Comparison of ENCODE assay signal across 9 mouse cellular contexts in genomic region chr8:22228621-22229020, GRCm38 (mm10). TPM values are rescaled to one million over a fixed set of nuclear protein-coding genes. Genes with fewer than 3 reads are reported as not detected.
DNase-seq lines count a peak whose midpoint lies in the region; ATAC-seq and TF ChIP-seq lines count a peak whose summit lies in the region.
"Had no signal": no experiment of that assay in that cellular context is flagged by ENCODE, and none has a peak within 500 bp of the region (broad histone marks: within the 10 kb centered on the region; RNA-seq: fewer than 3 reads in every experiment).

No protein-coding gene starts in this region.

- TF ChIP-seq CTCF in hindbrain, postnatal 0 days (IDR thresholded peaks at IDR 0.05; ENCODE audit: low read depth), result no peak

- no peak overlapping the region for H3K9ac ChIP-seq in hindbrain, postnatal 0 days (replicated peaks; ENCODE audit: low read length)
- no peak overlapping the region for H3K9ac ChIP-seq in kidney, embryonic 15.5 days
- H3K9ac ChIP-seq in midbrain, embryonic 13.5 days (replicated peaks), result no peak overlapping the region

- H3K4me3 ChIP-seq in hindbrain, embryonic 10.5 days, result 0 out of 2 replicates have a peak overlapping the region, but pooled peaks have one; percentile 13
- no peak overlapping the region for H3K4me3 ChIP-seq in hindbrain, postnatal 0 days (ENCODE audit: low read length)
- H3K4me3 ChIP-seq in brown adipose tissue, adult 24 weeks (ENCODE audit: insufficient read depth, low read depth, low read length), result peak overlapping the region; percentile 92
- peak overlapping the region; percentile 60 for H3K4me3 ChIP-seq in kidney, embryonic 15.5 days (replicated peaks)
- H3K4me3 ChIP-seq in midbrain, embryonic 13.5 days (replicated peaks), result no peak overlapping the region

- no peak overlapping the region for H3K27ac ChIP-seq in hindbrain, embryonic 10.5 days
- H3K27ac ChIP-seq in hindbrain, postnatal 0 days, result no peak overlapping the region
- peak overlapping the region; percentile 88 for H3K27ac ChIP-seq in brown adipose tissue, adult 24 weeks (replicated peaks; ENCODE audit: low read depth, low read length)
- H3K27ac ChIP-seq in kidney, embryonic 15.5 days, result peak overlapping the region; percentile 55; the same call in 1 of the 2 replicates
- no peak overlapping the region for H3K27ac ChIP-seq in midbrain, embryonic 13.5 days

- DNase-seq in hindbrain, embryonic 10.5 days (ENCODE audit: low spot score), result no peak
- DNase-seq in hindbrain, postnatal 0 days (ENCODE audit: low spot score), result no peak
- DNase-seq in retina, embryonic 14.5 days (ENCODE audit: low spot score), result peak; percentile 30
- no peak for DNase-seq in frontal cortex, postnatal 10 days (ENCODE audit: low spot score in 2 of 2)

- H3K9me3 ChIP-seq in hindbrain, embryonic 10.5 days, result no peaks in the 10 kb centered on the region
- no peaks in the 10 kb centered on the region for H3K9me3 ChIP-seq in hindbrain, postnatal 0 days (ENCODE audit: low read length)
- H3K9me3 ChIP-seq in kidney, embryonic 15.5 days (replicated peaks), result no peaks in the 10 kb centered on the region
- H3K9me3 ChIP-seq in midbrain, embryonic 13.5 days, result no peaks in the 10 kb centered on the region

- H3K36me3 ChIP-seq in hindbrain, embryonic 10.5 days, result peaks cover 2% of the 10 kb centered on the region
- H3K36me3 ChIP-seq in hindbrain, postnatal 0 days (ENCODE audit: insufficient read depth, low read length), result no peaks in the 10 kb centered on the region
- peaks cover 2% of the 10 kb centered on the region; the same call in 1 of the 2 replicates for H3K36me3 ChIP-seq in kidney, embryonic 15.5 days
- peaks cover 3% of the 10 kb centered on the region; the same call in 1 of the 2 replicates for H3K36me3 ChIP-seq in midbrain, embryonic 13.5 days

- ATAC-seq in hindbrain, postnatal 0 days, result no peak
- ATAC-seq in kidney, embryonic 15.5 days (replicated peaks; ENCODE audit: low FRiP score), result no peak
- ATAC-seq in erythroid progenitor cell, adult 5-6 weeks (replicated peaks; ENCODE audit: low FRiP score, poor library complexity, severe bottlenecking), result no peak
- ATAC-seq in midbrain, embryonic 13.5 days, result no peak

- H3K4me1 ChIP-seq in hindbrain, embryonic 10.5 days (replicated peaks), result peaks cover 17% of the 10 kb centered on the region
- H3K4me1 ChIP-seq in hindbrain, postnatal 0 days (ENCODE audit: insufficient read depth, low read length), result no peaks in the 10 kb centered on the region
- H3K4me1 ChIP-seq in brown adipose tissue, adult 24 weeks (ENCODE audit: control insufficient read depth, insufficient read depth, insufficient read length, low read length), result peaks cover 5% of the 10 kb centered on the region; the same call in 1 of the 2 replicates
- peaks cover 9% of the 10 kb centered on the region; the same call in 1 of the 2 replicates for H3K4me1 ChIP-seq in kidney, embryonic 15.5 days
- peaks cover 15% of the 10 kb centered on the region for H3K4me1 ChIP-seq in midbrain, embryonic 13.5 days (replicated peaks)

- peaks cover 30% of the 10 kb centered on the region for H3K27me3 ChIP-seq in hindbrain, embryonic 10.5 days (ENCODE audit: insufficient read depth, poor library complexity, severe bottlenecking)
- 0 out of 2 replicates have a peak, but pooled peaks cover 3% of the 10 kb centered on the region for H3K27me3 ChIP-seq in hindbrain, postnatal 0 days (ENCODE audit: insufficient read depth, low read length)
- peaks cover 9% of the 10 kb centered on the region for H3K27me3 ChIP-seq in kidney, embryonic 15.5 days
- H3K27me3 ChIP-seq in midbrain, embryonic 13.5 days, result peaks cover 26% of the 10 kb centered on the region

- H3K4me2 ChIP-seq in hindbrain, postnatal 0 days (ENCODE audit: low read depth, low read length), result no peak overlapping the region
- H3K4me2 ChIP-seq in kidney, embryonic 15.5 days, result peak overlapping the region; percentile 93
- H3K4me2 ChIP-seq in midbrain, embryonic 13.5 days (replicated peaks), result no peak overlapping the region

- WGBS in hindbrain, embryonic 10.5 days, result 35% methylated on average over 7 of the region's 7 CpGs
- 34% methylated on average over 7 of the region's 7 CpGs for WGBS in hindbrain, postnatal 0 days
- WGBS in kidney, embryonic 15.5 days, result 43% methylated on average over 7 of the region's 7 CpGs
- WGBS in midbrain, embryonic 13.5 days, result 27% methylated on average over 7 of the region's 7 CpGs

RNA-seq across cellular contexts. Expression of gene Thsd1, which starts 1.5 kb away (rescaled TPM):
- 9.2 and 11.4 TPM in 2 replicates for polyA plus RNA-seq in hindbrain, embryonic 10.5 days (2016; fragmentation: Nextera tagmentation; extraction: Ambion mirVana)
- total RNA-seq in hindbrain, postnatal 0 days (2014; rRNA removed), result 7.1 and 8.5 TPM in 2 replicates
- polyA plus RNA-seq in hindbrain, postnatal 0 days (2015; fragmentation: Nextera tagmentation; extraction: Ambion mirVana), result 5.0 and 5.4 TPM in 2 replicates
- polyA plus RNA-seq in brown adipose tissue, adult 24 weeks (2012; ENCODE audit: insufficient read depth, insufficient read length, missing spikeins), result 1.0 and 1.4 TPM in 2 replicates
- 14.5 and 16.3 TPM in 2 replicates for polyA plus RNA-seq in kidney, embryonic 15.5 days (2015; fragmentation: Nextera tagmentation; extraction: Ambion mirVana)
- total RNA-seq in erythroid progenitor cell, adult 5-6 weeks (2015; ENCODE audit: low replicate concordance), result not detected in 2 replicates
- total RNA-seq in erythroid progenitor cell, adult 5-6 weeks (2017; ENCODE audit: low replicate concordance), result 0.13 TPM in 1 of 2 replicates, not detected in the other
- 6.1 and 6.9 TPM in 2 replicates for polyA plus RNA-seq in midbrain, embryonic 13.5 days (2015; fragmentation: Nextera tagmentation; extraction: Ambion mirVana)

RNA-seq across cellular contexts. Expression of gene Vps36, which starts 36.0 kb away (rescaled TPM):
- 31.1 and 38.2 TPM in 2 replicates for polyA plus RNA-seq in hindbrain, embryonic 10.5 days (2016; fragmentation: Nextera tagmentation; extraction: Ambion mirVana)
- total RNA-seq in hindbrain, postnatal 0 days (2014; rRNA removed), result 26.7 and 29.9 TPM in 2 replicates
- 39.0 and 40.3 TPM in 2 replicates for polyA plus RNA-seq in hindbrain, postnatal 0 days (2015; fragmentation: Nextera tagmentation; extraction: Ambion mirVana)
- 27.1 and 35.2 TPM in 2 replicates for polyA plus RNA-seq in brown adipose tissue, adult 24 weeks (2012; ENCODE audit: insufficient read depth, insufficient read length, missing spikeins)
- 38.3 and 40.6 TPM in 2 replicates for polyA plus RNA-seq in kidney, embryonic 15.5 days (2015; fragmentation: Nextera tagmentation; extraction: Ambion mirVana)
- total RNA-seq in erythroid progenitor cell, adult 5-6 weeks (2015; ENCODE audit: low replicate concordance), result 7.1 and 7.2 TPM in 2 replicates
- total RNA-seq in erythroid progenitor cell, adult 5-6 weeks (2017; ENCODE audit: low replicate concordance), result 6.0 and 6.1 TPM in 2 replicates
- polyA plus RNA-seq in midbrain, embryonic 13.5 days (2015; fragmentation: Nextera tagmentation; extraction: Ambion mirVana), result 39.9 and 43.2 TPM in 2 replicates

RNA-seq across cellular contexts. Expression of gene Ckap2, which starts 43.0 kb away (rescaled TPM):
- 37.5 and 46.4 TPM in 2 replicates for polyA plus RNA-seq in hindbrain, embryonic 10.5 days (2016; fragmentation: Nextera tagmentation; extraction: Ambion mirVana)
- 7.9 and 11.4 TPM in 2 replicates for total RNA-seq in hindbrain, postnatal 0 days (2014; rRNA removed)
- 12.5 and 16.3 TPM in 2 replicates for polyA plus RNA-seq in hindbrain, postnatal 0 days (2015; fragmentation: Nextera tagmentation; extraction: Ambion mirVana)
- polyA plus RNA-seq in brown adipose tissue, adult 24 weeks (2012; ENCODE audit: insufficient read depth, insufficient read length, missing spikeins), result 1.1 TPM in 1 of 2 replicates, not detected in the other
- polyA plus RNA-seq in kidney, embryonic 15.5 days (2015; fragmentation: Nextera tagmentation; extraction: Ambion mirVana), result 39.9 and 41.7 TPM in 2 replicates
- 292 and 294 TPM in 2 replicates for total RNA-seq in erythroid progenitor cell, adult 5-6 weeks (2015; ENCODE audit: low replicate concordance)
- total RNA-seq in erythroid progenitor cell, adult 5-6 weeks (2017; ENCODE audit: low replicate concordance), result 270 and 283 TPM in 2 replicates
- polyA plus RNA-seq in midbrain, embryonic 13.5 days (2015; fragmentation: Nextera tagmentation; extraction: Ambion mirVana), result 26.8 and 27.5 TPM in 2 replicates

RNA-seq across cellular contexts. Expression of gene Tpte, which starts 54.6 kb away (rescaled TPM):
- not detected in 2 replicates for polyA plus RNA-seq in hindbrain, embryonic 10.5 days (2016; fragmentation: Nextera tagmentation; extraction: Ambion mirVana)
- not detected in 2 replicates for total RNA-seq in hindbrain, postnatal 0 days (2014; rRNA removed)
- polyA plus RNA-seq in hindbrain, postnatal 0 days (2015; fragmentation: Nextera tagmentation; extraction: Ambion mirVana), result 0.06 TPM in 1 of 2 replicates, not detected in the other
- polyA plus RNA-seq in brown adipose tissue, adult 24 weeks (2012; ENCODE audit: insufficient read depth, insufficient read length, missing spikeins), result 0.71 and 1.1 TPM in 2 replicates
- not detected in 2 replicates for polyA plus RNA-seq in kidney, embryonic 15.5 days (2015; fragmentation: Nextera tagmentation; extraction: Ambion mirVana)
- total RNA-seq in erythroid progenitor cell, adult 5-6 weeks (2015; ENCODE audit: low replicate concordance), result not detected in 2 replicates
- total RNA-seq in erythroid progenitor cell, adult 5-6 weeks (2017; ENCODE audit: low replicate concordance), result not detected in 2 replicates
- polyA plus RNA-seq in midbrain, embryonic 13.5 days (2015; fragmentation: Nextera tagmentation; extraction: Ambion mirVana), result not detected in 2 replicates
- polyA plus RNA-seq: limb, embryonic 11.5 days had no signal

Comparison
In these comparisons a context has a peak if more than half of its experiments do, and no peak if none do; other contexts are left out.
1. H3K4me3 ChIP-seq: peak in hindbrain, embryonic 10.5 days (single experiment), brown adipose tissue, adult 24 weeks (single experiment) and kidney, embryonic 15.5 days (single experiment); none in hindbrain, postnatal 0 days (single experiment) and midbrain, embryonic 13.5 days (single experiment).
2. H3K27ac ChIP-seq: peak in brown adipose tissue, adult 24 weeks (single experiment) and kidney, embryonic 15.5 days (single experiment); none in hindbrain, embryonic 10.5 days (single experiment), hindbrain, postnatal 0 days (single experiment) and midbrain, embryonic 13.5 days (single experiment).